Mouse (Mus musculus) brain, embryonic 14.5 days (tissue): ENCODE measurements around the gene Ubxn6. TPM values are rescaled to one million over a fixed set of nuclear protein-coding genes. Genes with fewer than 3 reads are reported as not detected.
"Not testable (repeated sequence)": the region's sequence is repeated elsewhere in the genome, so short reads cannot be mapped to it uniquely, and the experiment has no call there.

Experiments
- DNase-seq: peaks from one replicate; pipeline ENCODE4 v3.0.0-alpha.2; 2011; ENCODE audit warnings: low read depth
- CTCF ChIP-seq: fragments of 200-500 bp; IDR thresholded peaks from 2 replicates; pipeline ENCODE4 v1.5.1; 2012; ENCODE audit warnings: inconsistent platforms, mild to moderate bottlenecking, moderate library complexity, borderline replicate concordance; ENCODE audit not compliant: insufficient read depth, insufficient read length; ENCODE audit errors: extremely low read depth
- POLR2A ChIP-seq: fragments of 200-500 bp; IDR thresholded peaks from 2 replicates; pipeline ENCODE4 v1.6.1; 2012; ENCODE audit warnings: mild to moderate bottlenecking, inconsistent platforms, borderline replicate concordance; ENCODE audit not compliant: poor library complexity, insufficient read depth, insufficient read length, severe bottlenecking; ENCODE audit errors: extremely low read depth
- polyA plus RNA-seq: library from polyadenylated mRNA; depleted of rRNA; stranded (reverse); fragments of >200 nt; gene quantifications from 2 replicates; pipeline ENCODE4 v1.2.3, GENCODE M21; 2012

Gene Ubxn6
- polyA plus RNA-seq, 1 experiment = 110 TPM

GRCm38 (mm10) chr17:56110571-56110970 is 35.7 kb upstream of the Ubxn6 start:
- no peak for TF ChIP-seq CTCF
- no peak for TF ChIP-seq POLR2A

DNA sequence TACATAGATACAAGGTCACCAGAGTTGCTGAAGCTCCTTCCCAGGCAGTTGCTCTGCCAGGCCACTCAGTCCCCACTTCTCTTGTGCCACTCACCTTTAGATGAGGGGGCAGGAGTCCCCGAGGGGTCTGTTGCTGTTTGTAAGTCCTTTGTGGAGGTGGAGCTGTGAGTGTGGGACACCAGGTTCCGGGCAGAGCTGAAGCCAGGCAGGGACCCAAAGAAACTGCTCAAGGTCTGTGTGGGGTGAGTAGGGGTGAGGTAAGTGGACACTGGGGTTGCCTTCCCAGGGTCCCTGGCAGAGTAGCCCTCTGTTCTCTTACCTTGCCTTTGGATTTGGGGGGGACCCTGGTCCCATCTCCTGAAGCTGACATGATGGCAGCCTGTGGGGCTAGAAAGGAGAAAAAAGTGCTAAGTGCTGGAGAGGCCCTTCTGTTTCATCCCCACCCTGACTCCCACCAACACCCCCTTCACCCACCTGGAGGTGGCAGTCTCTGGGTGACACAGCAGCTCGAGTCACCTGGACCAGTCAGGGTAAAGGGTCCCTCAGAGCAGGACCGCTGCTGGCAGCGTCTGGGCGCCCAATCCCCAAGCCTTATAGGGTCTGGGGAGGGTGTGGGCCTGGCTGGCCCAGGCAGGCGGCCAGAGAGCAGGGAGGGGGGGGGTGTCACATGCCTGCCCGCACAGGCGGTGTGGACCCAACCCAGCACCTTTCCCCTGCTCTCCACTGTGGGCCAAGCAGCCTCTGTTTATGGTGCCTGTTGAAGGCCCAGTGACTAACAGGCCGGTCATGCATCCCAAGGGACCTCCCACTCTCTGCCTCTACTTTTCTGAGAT is 34.6 kb upstream of the Ubxn6 start, which contains the start of gene Plin4:
TSS of gene Plin4 (minus strand) at position 585 of the 833 bp plus-strand sequence.
- DNase-seq = no peak
- TF ChIP-seq POLR2A = no peak
- no peak for TF ChIP-seq CTCF

More at GRCm38 (mm10) chr17:56110571-56110970, 35.7 kb upstream of the Ubxn6 start:
- no peak for DNase-seq

GRCm38 (mm10) chr17:56108334-56109044 is 33.7 kb upstream of the Ubxn6 start:
- no peak for DNase-seq
- no peak for TF ChIP-seq CTCF
- TF ChIP-seq POLR2A = no peak

GRCm38 (mm10) chr17:56107736-56108135 is 32.9 kb upstream of the Ubxn6 start:
- TF ChIP-seq CTCF (no peak), POLR2A (no peak)
- no peak for DNase-seq

DNA sequence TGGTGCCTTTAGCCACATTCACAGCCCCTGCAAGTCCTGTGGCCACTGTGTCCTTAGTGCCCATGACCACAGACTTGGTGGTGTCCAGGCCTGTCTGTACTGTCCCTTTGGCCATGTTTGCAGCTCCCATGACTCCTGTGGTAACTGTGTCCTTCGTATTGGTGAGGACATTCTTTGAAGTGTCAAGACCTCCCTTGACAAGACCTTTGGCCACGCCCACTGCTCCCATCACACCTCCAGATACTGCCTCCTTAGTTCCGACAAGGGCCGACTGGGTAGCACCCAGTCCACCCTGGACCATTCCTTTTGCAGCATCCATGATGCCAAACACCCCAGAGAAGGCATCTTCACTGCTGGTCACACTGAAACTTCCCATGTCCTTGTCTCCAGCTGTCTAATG is 32.2 kb upstream of the Ubxn6 start:
- no peak for DNase-seq
- no peak for TF ChIP-seq CTCF
- no peak for TF ChIP-seq POLR2A

DNA sequence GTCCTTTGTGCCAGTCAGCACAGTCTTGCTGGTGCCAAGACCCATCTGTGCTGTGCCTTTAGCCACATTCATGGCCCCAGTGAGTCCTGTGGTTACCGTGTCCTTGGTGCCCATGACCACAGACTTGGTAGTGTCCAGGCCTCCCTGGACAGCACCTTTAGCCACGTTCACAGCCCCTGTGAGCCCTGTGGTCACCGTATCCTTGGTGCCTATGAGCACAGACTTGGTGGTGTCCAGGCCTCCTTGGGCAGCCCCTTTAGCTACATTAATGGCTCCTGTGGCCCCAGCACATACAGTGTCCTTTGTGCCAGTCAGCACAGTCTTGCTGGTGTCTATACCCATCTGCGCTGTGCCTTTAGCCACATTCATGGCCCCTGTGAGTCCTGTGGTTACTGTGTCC is 31.6 kb upstream of the Ubxn6 start:
- DNase-seq = not testable (repeated sequence)

- DNase-seq = not testable (repeated sequence)
Measured at GRCm38 (mm10) chr17:56104821-56105220, 30.0 kb upstream of the Ubxn6 start.

GRCm38 (mm10) chr17:56103465-56104285 is 28.8 kb upstream of the Ubxn6 start:
- DNase-seq = no peak
- no peak for TF ChIP-seq CTCF
- TF ChIP-seq POLR2A = no peak

- no peak for DNase-seq
- TF ChIP-seq CTCF (no peak), POLR2A (no peak)
Measured at GRCm38 (mm10) chr17:56102927-56103326, 28.1 kb upstream of the Ubxn6 start.

DNA sequence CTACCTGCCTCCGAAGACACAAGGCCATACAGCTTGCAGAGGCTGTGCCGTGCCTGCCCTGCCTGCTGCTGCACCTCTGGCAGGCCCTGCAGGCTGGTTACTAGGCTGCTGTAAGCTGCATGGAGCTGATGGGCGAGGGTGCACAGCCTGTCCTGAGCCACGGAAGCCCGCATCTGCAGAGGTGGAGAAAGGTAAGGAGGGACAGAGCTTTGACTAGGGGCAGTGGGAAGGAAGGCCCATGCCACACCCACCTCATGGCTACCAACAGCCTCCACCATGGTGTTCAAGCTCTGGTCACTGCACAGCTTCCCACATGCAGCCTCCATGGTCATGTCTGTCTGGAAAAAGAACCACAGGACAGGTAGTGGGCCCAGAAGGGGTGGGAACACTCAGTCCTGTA is 27.3 kb upstream of the Ubxn6 start:
- TF ChIP-seq CTCF (no peak), POLR2A (no peak)
- no peak for DNase-seq

DNA sequence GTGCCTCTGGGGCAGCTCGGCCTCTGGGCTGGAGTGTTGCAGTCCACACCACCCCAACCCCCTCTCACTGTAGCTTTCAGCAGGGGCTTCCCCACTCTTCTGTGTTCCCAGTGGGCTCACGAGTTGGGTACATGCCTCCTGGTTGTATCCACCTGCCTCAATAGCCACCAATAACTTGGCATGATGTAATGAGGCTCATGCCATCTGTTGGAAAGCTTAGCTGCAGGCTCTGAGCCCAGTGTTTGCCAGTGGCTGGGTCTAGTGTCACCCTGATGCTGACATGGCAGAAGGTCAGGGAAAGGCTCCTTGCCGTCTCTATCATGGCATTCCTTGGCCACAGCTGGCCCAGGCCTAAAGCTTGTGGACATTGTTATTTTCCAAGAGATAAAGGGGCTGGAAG is 26.0 kb upstream of the Ubxn6 start:
- TF ChIP-seq POLR2A = no peak
- DNase-seq = no peak

GRCm38 (mm10) chr17:56098711-56099572 is 24.1 kb upstream of the Ubxn6 start:
- DNase-seq = no peak

More at GRCm38 (mm10) chr17:56098711-56099572, 24.1 kb upstream of the Ubxn6 start:
- TF ChIP-seq CTCF (0 out of 2 replicates have a peak, but pooled peaks have one; percentile 2), POLR2A (no peak)
